Mouse (Mus musculus): ENCODE data around the gene Stat5b. TPM values are rescaled to one million over a fixed set of nuclear protein-coding genes. Genes with fewer than 3 reads are reported as not detected.

The Stat5b gene
- total RNA-seq, 1 experiment from 2014 or later, result 75.5 TPM

GRCm38 (mm10) chr11:100756476-100756875 is 94.0 kb downstream of the Stat5b start:
- no peak for ATAC-seq (replicated peaks; ENCODE audit: insufficient number of reproducible peaks, low FRiP score, low TSS enrichment, poor library complexity, severe bottlenecking)

GRCm38 (mm10) chr11:100754693-100755057 is 95.8 kb downstream of the Stat5b start:
- ATAC-seq (replicated peaks; ENCODE audit: insufficient number of reproducible peaks, low FRiP score, low TSS enrichment, poor library complexity, severe bottlenecking), result no peak

GRCm38 (mm10) chr11:100754021-100754692 is 96.4 kb downstream of the Stat5b start:
- no peak for ATAC-seq (replicated peaks; ENCODE audit: insufficient number of reproducible peaks, low FRiP score, low TSS enrichment, poor library complexity, severe bottlenecking)

GRCm38 (mm10) chr11:100752294-100752693 is 98.2 kb downstream of the Stat5b start:
- no peak for ATAC-seq (replicated peaks; ENCODE audit: insufficient number of reproducible peaks, low FRiP score, low TSS enrichment, poor library complexity, severe bottlenecking)

GRCm38 (mm10) chr11:100750127-100750526 is 100.4 kb downstream of the Stat5b start:
- ATAC-seq (replicated peaks; ENCODE audit: insufficient number of reproducible peaks, low FRiP score, low TSS enrichment, poor library complexity, severe bottlenecking), result no peak

- ATAC-seq (replicated peaks; ENCODE audit: insufficient number of reproducible peaks, low FRiP score, low TSS enrichment, poor library complexity, severe bottlenecking), result no peak
These were observed 101.1 kb downstream of the Stat5b start for GRCm38 (mm10) chr11:100749469-100749868.

GRCm38 (mm10) chr11:100748620-100749019 is 101.9 kb downstream of the Stat5b start:
- no peak for ATAC-seq (replicated peaks; ENCODE audit: insufficient number of reproducible peaks, low FRiP score, low TSS enrichment, poor library complexity, severe bottlenecking)

GRCm38 (mm10) chr11:100747114-100747513 is 103.4 kb downstream of the Stat5b start:
- no peak for ATAC-seq (replicated peaks; ENCODE audit: insufficient number of reproducible peaks, low FRiP score, low TSS enrichment, poor library complexity, severe bottlenecking)

GRCm38 (mm10) chr11:100746546-100746945 is 104.0 kb downstream of the Stat5b start:
- ATAC-seq (replicated peaks; ENCODE audit: insufficient number of reproducible peaks, low FRiP score, low TSS enrichment, poor library complexity, severe bottlenecking), result no peak

- ATAC-seq (replicated peaks; ENCODE audit: insufficient number of reproducible peaks, low FRiP score, low TSS enrichment, poor library complexity, severe bottlenecking), result peak; percentile 59
These were observed 105.4 kb downstream of the Stat5b start for GRCm38 (mm10) chr11:100745085-100745484.

- no peak for ATAC-seq (replicated peaks; ENCODE audit: insufficient number of reproducible peaks, low FRiP score, low TSS enrichment, poor library complexity, severe bottlenecking)
These were observed 109.2 kb downstream of the Stat5b start for GRCm38 (mm10) chr11:100741348-100741747.

- ATAC-seq (replicated peaks; ENCODE audit: insufficient number of reproducible peaks, low FRiP score, low TSS enrichment, poor library complexity, severe bottlenecking), result no peak
These were observed 111.8 kb downstream of the Stat5b start for GRCm38 (mm10) chr11:100738749-100739148.

GRCm38 (mm10) chr11:100738066-100738604 is 112.4 kb downstream of the Stat5b start, which contains the start of gene Rab5c:
Gene Rab5c, minus strand, starts transcription at chr11:100738215.
- ATAC-seq (replicated peaks; ENCODE audit: insufficient number of reproducible peaks, low FRiP score, low TSS enrichment, poor library complexity, severe bottlenecking), result peak; percentile 97

GRCm38 (mm10) chr11:100737105-100737733 is 113.3 kb downstream of the Stat5b start:
- no peak for ATAC-seq (replicated peaks; ENCODE audit: insufficient number of reproducible peaks, low FRiP score, low TSS enrichment, poor library complexity, severe bottlenecking)

- ATAC-seq (replicated peaks; ENCODE audit: insufficient number of reproducible peaks, low FRiP score, low TSS enrichment, poor library complexity, severe bottlenecking), result no peak
These were observed 113.8 kb downstream of the Stat5b start for GRCm38 (mm10) chr11:100736746-100737080.

GRCm38 (mm10) chr11:100735954-100736745 is 114.4 kb downstream of the Stat5b start:
- ATAC-seq (replicated peaks; ENCODE audit: insufficient number of reproducible peaks, low FRiP score, low TSS enrichment, poor library complexity, severe bottlenecking), result no peak

GRCm38 (mm10) chr11:100735134-100735865 is 115.2 kb downstream of the Stat5b start:
- ATAC-seq (replicated peaks; ENCODE audit: insufficient number of reproducible peaks, low FRiP score, low TSS enrichment, poor library complexity, severe bottlenecking), result no peak
